Mouse (Mus musculus) kidney, embryonic 16.5 days (tissue): ENCODE results near the gene Riok2. TPM values are rescaled to one million over a fixed set of nuclear protein-coding genes. Genes with fewer than 3 reads are reported as not detected.
"Not testable (repeated sequence)": the region's sequence is repeated elsewhere in the genome, so short reads cannot be mapped to it uniquely, and the experiment has no call there.

Source experiments
- ATAC-seq: fragments of 200-750 bp; cut with Nextera tagmentation; 2 replicates; pipeline ENCODE4 v1.8.0; 2017; ENCODE audit warnings: moderate TSS enrichment; ENCODE audit not compliant: low FRiP score, low TSS enrichment
- H3K27ac ChIP-seq: fragments of 300-500 bp; sonication (generic); 2 replicates; pipeline ENCODE4 v1.5.1; 2014; ENCODE audit warnings: low read length
- H3K27me3 ChIP-seq: fragments of 300-500 bp; sonication (generic); 2 replicates; pipeline ENCODE4 v1.6.1; 2014; ENCODE audit warnings: low read length, control low read depth, mixed read lengths; ENCODE audit not compliant: insufficient read depth
- H3K36me3 ChIP-seq: fragments of 300-500 bp; sonication (generic); 2 replicates; pipeline ENCODE4 v1.6.1; 2014; ENCODE audit warnings: low read length, control low read depth, mixed read lengths; ENCODE audit not compliant: insufficient read depth
- H3K4me1 ChIP-seq: fragments of 300-500 bp; sonication (generic); 2 replicates; pipeline ENCODE4 v1.6.1; 2014; ENCODE audit warnings: low read length, control low read depth, mixed read lengths; ENCODE audit not compliant: insufficient read depth
- H3K4me2 ChIP-seq: fragments of 300-500 bp; sonication (generic); replicated peaks from 2 replicates; pipeline ENCODE4 v1.6.1; 2014; ENCODE audit warnings: low read depth, low read length
- H3K4me3 ChIP-seq: fragments of 300-500 bp; sonication (generic); 2 replicates; pipeline ENCODE4 v1.5.1; 2014; ENCODE audit warnings: mild to moderate bottlenecking, low read length
- H3K9ac ChIP-seq: fragments of 300-500 bp; sonication (generic); replicated peaks from 2 replicates; pipeline ENCODE4 v1.6.1; 2014; ENCODE audit warnings: low read length
- H3K9me3 ChIP-seq: fragments of 300-500 bp; sonication (generic); 2 replicates; pipeline ENCODE4 v1.6.1; 2016; ENCODE audit warnings: low read length, control low read depth
- WGBS: fragments of 180-500 bp; shearing (Covaris S2); extraction: QIAGEN DNeasy Blood & Tissue Kit; methylation state at CpG from one replicate; pipeline ENCODE4 v1.1.7; 2014; 5-methylcytosine and 5-hydroxymethylcytosine counted together
- polyA plus RNA-seq: library from polyadenylated mRNA; unstranded; fragments of >200 nt; fragmentation: Nextera tagmentation; extraction: Ambion mirVana; gene quantifications from 2 replicates; pipeline ENCODE4 v1.2.1, GENCODE M21; 2015

Gene Riok2
- polyA plus RNA-seq: 30.0 and 33.3 TPM in 2 replicates

DNA sequence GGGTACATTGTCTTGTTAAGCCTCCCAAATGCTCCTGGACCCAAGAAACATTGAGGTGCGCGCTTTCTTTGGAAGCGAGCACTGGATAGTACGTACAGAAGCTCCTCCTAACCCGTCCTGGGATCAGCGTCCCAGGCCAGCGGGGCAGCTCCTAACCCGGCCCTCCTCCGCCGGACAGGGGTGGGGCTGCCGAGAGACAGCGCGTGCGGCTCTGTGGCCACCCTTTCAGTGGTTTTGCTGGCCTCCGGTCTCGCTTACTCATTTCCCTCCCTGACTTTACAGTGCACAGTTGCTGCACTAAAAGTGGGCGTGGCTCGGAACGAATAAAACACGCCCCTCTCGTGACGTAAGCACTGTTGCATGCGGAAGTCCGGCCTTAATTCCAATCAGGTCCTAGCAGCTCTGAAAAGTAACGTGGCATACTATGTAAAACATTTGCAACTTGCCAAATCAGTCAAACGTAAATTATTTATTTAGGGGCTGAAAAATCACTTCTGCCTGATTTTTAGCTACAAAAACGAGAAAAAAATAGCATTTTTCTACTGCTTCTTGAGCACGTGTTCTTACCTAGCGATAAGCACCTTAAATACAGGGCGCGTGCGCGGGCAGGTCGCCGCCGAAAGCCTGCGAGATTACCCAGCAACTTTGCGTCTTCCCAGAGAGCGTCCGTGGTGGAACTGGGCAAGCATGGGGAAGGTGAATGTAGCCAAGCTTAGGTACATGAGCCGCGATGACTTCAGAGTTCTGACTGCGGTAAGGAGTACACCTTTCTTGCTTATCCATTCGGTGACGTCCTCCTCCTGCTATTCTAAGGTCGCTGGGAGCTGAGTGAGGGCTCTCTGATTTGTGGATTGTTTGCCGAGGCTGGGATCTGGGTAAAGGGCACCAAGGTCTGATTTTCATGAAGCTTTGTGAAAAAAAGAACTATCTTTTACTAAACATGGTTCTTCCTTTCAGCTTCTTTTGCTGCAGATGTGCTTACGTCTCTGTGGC, at the start of gene Riok2:
Gene Riok2, plus strand, starts transcription at position 392 of the 993 bp plus-strand sequence.
- WGBS: under 1% methylated on average over 48 of the region's 48 CpGs
- peak within 1 kb of the TSS; percentile 92 for H3K27ac ChIP-seq
- H3K9ac ChIP-seq: peak within 1 kb of the TSS; percentile 86
- H3K9me3 ChIP-seq: no peaks in the 10 kb centered on the region
- peak; percentile 99 for ATAC-seq
- peak within 1 kb of the TSS; percentile 77 for H3K4me3 ChIP-seq
- H3K4me1 ChIP-seq: peaks cover 12% of the 10 kb centered on the region
- H3K36me3 ChIP-seq: peaks cover 15% of the 10 kb centered on the region
- H3K27me3 ChIP-seq: no peaks in the 10 kb centered on the region
- peak within 1 kb of the TSS; percentile 83 for H3K4me2 ChIP-seq

DNA sequence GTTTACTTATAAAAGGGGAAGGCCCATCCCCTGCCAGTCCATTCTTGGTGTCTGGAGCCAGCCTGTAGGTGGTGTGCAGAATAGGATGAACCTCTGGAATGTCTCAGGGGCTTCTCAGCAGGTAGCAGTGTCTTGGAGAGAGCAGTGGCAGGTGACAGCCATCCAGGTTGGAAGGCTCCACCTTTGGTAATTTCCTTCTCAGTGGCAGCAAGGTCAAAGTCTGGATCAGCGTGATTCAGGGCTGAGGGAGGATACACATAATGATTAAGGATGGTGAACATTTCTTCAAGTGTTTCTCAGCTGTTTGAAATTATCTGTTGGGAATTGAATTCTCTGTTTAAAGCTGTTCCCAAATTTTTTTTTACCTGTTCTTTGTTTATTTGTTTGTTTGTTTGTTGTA, 48.1 kb upstream of the Riok2 start:
- H3K4me1 ChIP-seq, ATAC-seq, H3K36me3 ChIP-seq, H3K4me3 ChIP-seq, H3K4me2 ChIP-seq, H3K9ac ChIP-seq, H3K27ac ChIP-seq, H3K27me3 ChIP-seq: not testable (repeated sequence)
- peaks cover 12% of the 10 kb centered on the region for H3K9me3 ChIP-seq
- 92% methylated on average over 1 of the region's 1 CpGs for WGBS

DNA sequence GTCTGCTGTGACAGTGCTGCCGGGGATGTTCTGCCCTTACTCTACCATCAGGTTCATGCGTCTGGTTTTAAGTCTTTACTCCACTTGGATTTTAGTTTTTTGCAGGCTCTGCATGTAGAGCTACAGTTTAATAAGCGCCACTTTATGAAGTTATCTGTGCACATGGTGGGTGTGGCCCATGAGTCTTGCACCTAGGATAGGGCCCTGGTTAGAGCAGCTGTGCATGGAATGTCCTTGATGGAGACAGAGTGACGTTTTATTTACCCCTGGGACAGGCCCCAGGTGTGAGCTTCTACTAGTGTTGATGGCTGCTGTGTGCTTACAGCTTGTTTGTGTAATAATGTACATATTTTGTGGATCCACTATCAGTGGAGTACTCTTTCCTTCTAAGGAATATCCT, 47.5 kb upstream of the Riok2 start:
- Histone ChIP-seq H3K27me3 (no peaks in the 10 kb centered on the region), H3K27ac (no peak overlapping the region), H3K9me3 (peaks cover 7% of the 10 kb centered on the region; the same call in 1 of the 2 replicates), H3K36me3 (no peaks in the 10 kb centered on the region), H3K4me2 (no peak overlapping the region), H3K4me3 (no peak overlapping the region), H3K9ac (no peak overlapping the region), H3K4me1 (no peaks in the 10 kb centered on the region)
- WGBS: 89% methylated on average over 4 of the region's 4 CpGs
- ATAC-seq: no peak

DNA sequence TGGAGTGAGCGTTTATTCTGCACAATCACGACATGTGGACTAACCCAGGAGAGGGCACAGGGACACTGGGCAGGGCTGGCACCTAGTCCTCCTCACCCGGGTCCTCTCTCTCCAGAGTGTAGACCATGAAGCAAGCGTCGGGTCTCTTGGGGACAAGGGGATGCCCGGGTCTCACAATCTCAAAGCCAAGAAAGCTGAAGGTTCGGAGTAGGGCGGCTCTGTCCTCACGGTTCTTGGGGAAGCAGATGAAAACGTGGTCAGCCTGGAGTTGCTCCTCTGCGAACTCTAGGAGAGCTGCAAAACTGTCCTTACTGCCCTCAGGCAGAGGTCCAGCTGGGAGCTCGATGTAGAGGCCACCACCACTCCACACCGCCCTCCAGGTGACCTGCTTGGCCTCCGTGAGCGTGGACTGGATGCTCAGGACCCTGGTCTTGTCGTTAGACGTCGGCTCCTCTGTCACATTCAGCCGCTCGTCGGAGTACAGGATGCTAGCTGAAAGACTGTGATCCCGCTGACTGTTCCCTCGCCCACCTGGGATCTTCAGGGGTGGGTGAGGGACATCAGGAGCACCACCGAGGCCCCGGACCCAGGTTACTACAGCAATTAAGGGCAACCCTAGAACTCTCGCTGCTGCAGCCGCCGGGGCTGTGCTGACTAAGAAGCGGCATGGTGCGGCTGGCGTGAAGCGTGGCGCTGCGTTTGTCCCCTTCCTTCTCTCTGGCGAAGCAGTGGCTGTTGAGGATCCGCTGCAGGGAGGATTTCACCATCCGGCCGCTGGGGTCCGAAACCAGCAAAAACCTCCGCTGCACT, 28.5 kb upstream of the Riok2 start:
- H3K4me1 ChIP-seq, H3K36me3 ChIP-seq, H3K27me3 ChIP-seq, H3K27ac ChIP-seq, H3K9ac ChIP-seq, H3K9me3 ChIP-seq: not testable (repeated sequence)
- ATAC-seq: peak; percentile 75
- H3K4me2 ChIP-seq: peak overlapping the region; percentile 53
- WGBS: 3% methylated on average over 29 of the region's 40 CpGs
- peak overlapping the region; percentile 32 for H3K4me3 ChIP-seq

DNA sequence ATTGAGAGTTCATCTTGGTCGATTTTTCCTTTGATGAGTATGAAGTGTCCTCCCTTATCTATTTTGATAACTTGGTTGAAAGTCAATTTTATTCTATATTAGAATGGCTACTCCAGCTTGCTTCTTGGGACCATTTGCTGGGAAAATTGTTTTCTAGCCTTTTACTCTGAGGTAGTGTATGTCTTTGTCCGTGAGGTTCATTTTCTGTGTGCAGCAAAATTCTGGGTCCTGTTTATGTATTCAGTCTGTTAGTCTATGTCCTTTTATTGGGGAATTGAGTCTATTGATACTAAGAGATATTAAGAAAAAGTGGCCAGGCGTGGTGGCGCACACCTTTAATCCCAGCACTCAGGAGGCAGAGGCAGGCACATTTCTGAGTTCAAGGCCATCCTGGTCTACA, 27.8 kb upstream of the Riok2 start:
- WGBS: 40% methylated on average over 4 of the region's 4 CpGs
- H3K36me3 ChIP-seq: not testable (repeated sequence)

DNA sequence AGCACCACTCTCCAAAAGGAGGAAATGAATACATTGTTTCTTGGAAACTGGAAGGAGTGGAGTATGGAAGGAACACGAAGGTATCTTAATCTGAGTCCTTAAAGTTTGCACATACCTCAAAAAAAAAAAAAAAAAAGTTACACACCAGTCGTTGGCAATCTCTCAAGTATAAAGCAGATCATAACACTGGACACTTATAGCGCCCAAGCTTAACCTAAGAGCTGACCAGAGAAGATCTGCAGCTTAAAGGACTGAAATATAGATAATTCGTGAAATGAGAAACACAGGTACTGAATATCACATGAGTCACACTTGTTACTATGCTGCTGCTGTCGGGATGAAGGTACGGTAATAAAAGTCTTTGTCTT, 575 bp upstream of the Riok2 start:
- H3K27ac ChIP-seq: peak overlapping the region; percentile 92
- H3K9me3 ChIP-seq: no peaks in the 10 kb centered on the region
- H3K4me1 ChIP-seq: peaks cover 12% of the 10 kb centered on the region
- peak overlapping the region; percentile 86 for H3K9ac ChIP-seq
- WGBS: 3% methylated on average over 6 of the region's 6 CpGs
- H3K4me2 ChIP-seq: peak overlapping the region; percentile 83
- H3K4me3 ChIP-seq: peak overlapping the region; percentile 77
- H3K36me3 ChIP-seq: peaks cover 11% of the 10 kb centered on the region
- ATAC-seq: peak; percentile 9; the same call in 1 of the 2 replicates
- no peaks in the 10 kb centered on the region for H3K27me3 ChIP-seq

More for the DNA sequence above, 27.8 kb upstream of the Riok2 start:
- H3K27ac ChIP-seq, ATAC-seq, H3K27me3 ChIP-seq, H3K9ac ChIP-seq, H3K9me3 ChIP-seq, H3K4me1 ChIP-seq: not testable (repeated sequence)
- H3K4me3 ChIP-seq: peak overlapping the region; percentile 32
- H3K4me2 ChIP-seq: peak overlapping the region; percentile 53

DNA sequence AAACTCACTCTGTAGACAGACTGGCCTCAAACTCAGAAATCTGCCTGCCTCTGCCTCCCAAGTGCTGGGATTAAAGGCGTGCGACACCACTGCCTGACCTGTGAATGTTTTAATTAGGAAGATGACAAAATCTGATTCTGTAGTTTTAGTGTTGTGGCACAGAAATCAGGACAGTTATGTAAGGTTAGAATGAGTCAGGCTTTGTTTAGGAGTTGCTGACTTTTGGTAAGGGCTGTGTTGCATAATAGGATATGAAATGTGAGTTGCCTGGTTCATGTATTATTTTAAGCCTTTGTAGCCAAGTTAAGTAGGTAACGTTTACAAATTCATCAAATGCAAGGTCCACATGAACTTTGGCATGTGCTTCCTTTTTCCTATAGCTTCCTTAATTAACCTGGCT, 1.5 kb downstream of the Riok2 start:
- Histone ChIP-seq H3K27ac (no peak overlapping the region), H3K4me2 (peak overlapping the region; percentile 83), H3K36me3 (peaks cover 15% of the 10 kb centered on the region), H3K27me3 (no peaks in the 10 kb centered on the region), H3K9ac (0 out of 2 replicates have a peak overlapping the region, but pooled peaks have one; percentile 86), H3K9me3 (no peaks in the 10 kb centered on the region), H3K4me1 (peaks cover 12% of the 10 kb centered on the region), H3K4me3 (peak overlapping the region; percentile 77)
- 81% methylated on average over 3 of the region's 3 CpGs for WGBS
- ATAC-seq: no peak

DNA sequence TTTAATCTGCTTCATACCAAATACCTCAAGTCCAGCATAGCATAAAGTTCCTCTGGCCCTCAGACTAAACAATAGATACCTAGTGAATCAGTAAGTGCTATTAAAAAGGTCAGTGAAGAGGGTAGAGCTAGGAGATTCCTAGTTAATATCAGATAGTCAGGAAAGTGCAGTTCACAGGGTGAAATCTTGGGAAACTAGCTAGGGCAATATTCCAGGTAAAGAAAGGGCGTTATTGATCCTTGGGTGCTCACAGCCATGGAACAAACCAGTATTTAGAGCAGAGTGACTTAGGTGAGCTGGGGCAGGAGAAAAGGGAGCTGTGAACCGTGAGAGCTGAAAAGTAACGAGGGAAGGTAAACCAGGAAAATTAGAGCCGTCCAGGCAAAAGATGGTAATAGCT, 9.6 kb downstream of the Riok2 start:
- no peak for ATAC-seq
- H3K36me3 ChIP-seq: peaks cover 47% of the 10 kb centered on the region
- no peak overlapping the region for H3K4me3 ChIP-seq
- no peaks in the 10 kb centered on the region for H3K4me1 ChIP-seq
- H3K9me3 ChIP-seq: no peaks in the 10 kb centered on the region
- no peaks in the 10 kb centered on the region for H3K27me3 ChIP-seq
- H3K27ac ChIP-seq: no peak overlapping the region
- H3K4me2 ChIP-seq: no peak overlapping the region
- H3K9ac ChIP-seq: no peak overlapping the region
- WGBS: 76% methylated on average over 4 of the region's 4 CpGs

DNA sequence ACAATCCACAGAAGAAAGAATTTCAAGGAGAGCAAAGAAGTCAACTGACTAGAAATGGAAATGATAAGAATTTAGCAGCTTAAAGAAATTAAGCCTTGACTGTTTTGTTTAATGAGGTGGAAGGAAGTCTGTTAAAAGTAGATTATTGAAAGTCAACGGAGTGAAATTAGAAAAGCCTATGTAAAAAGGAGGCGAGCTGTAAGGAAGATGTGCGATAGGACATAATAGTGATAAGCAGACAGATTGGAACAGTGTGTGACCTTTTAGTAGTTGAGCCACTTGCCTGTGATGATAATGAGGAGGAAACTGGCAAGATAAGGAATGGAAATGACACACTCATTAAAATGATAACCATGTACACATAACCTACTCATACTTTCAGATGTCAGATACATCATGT, 10.4 kb downstream of the Riok2 start:
- no peak overlapping the region for H3K9ac ChIP-seq
- H3K9me3 ChIP-seq: no peaks in the 10 kb centered on the region
- peaks cover 47% of the 10 kb centered on the region for H3K36me3 ChIP-seq
- no peaks in the 10 kb centered on the region for H3K4me1 ChIP-seq
- no peak overlapping the region for H3K4me3 ChIP-seq
- H3K27me3 ChIP-seq: no peaks in the 10 kb centered on the region
- no peak overlapping the region for H3K4me2 ChIP-seq
- ATAC-seq: no peak
- no peak overlapping the region for H3K27ac ChIP-seq
- WGBS: 94% methylated on average over 3 of the region's 3 CpGs
